Mouse (Mus musculus): ENCODE measurements around the gene Dbp. TPM values are rescaled to one million over a fixed set of nuclear protein-coding genes. Genes with fewer than 3 reads are reported as not detected.
A peak's percentile ranks its signal among the peaks of the same experiment; 100 is the strongest.

The Dbp gene
- total RNA-seq, 2 experiments from 2014 or later = 60.3 to 104 TPM

DNA sequence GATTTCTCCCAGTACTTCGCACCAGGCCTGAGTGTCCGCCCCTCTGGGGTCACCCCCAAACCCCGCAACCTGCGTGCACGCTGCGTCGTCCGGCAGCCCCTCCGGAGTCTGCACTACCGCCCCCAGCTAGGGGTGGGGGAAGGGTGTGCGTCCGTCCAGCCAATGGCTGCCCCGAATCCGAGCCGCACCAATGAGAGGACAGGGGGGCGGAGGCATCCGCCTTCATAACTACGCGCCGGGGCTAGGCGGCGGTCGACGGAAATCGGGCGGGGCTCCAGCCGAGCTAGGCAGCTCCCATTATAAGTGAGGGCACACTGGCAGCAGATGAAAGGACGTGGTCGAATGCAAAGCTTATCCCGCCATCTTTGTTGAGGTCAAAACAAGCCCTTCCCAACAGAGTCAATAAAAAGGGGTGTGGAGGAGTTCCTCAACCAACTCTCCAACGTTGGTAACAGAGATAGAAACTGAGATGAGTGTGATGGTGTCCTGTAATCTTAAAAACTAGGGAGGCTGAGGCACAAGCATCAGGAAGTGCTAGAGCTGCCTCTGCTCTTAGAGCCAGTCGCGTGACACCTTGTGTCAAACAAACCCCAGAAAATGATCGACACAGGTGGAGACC is 10.3 kb downstream of the Dbp start, which contains the start of gene Rpl18:
Gene Rpl18 (plus strand): TSS at position 368 of the 619 bp plus-strand sequence.
- TF ChIP-seq CTCF (IDR thresholded peaks at IDR 0.05) = no peak; the same call in 1 of the 2 replicates
- intact Hi-C loops (cut with DNase I) = no loop called here
- DNase-seq (ENCODE audit: extremely low spot score in 1 of 2, low spot score in 2 of 2) = peak; percentile 97 to 98
- H3K27ac ChIP-seq = peak within 1 kb of the TSS; percentile 86
- H3K4me3 ChIP-seq = peak within 1 kb of the TSS; percentile 91

DNA sequence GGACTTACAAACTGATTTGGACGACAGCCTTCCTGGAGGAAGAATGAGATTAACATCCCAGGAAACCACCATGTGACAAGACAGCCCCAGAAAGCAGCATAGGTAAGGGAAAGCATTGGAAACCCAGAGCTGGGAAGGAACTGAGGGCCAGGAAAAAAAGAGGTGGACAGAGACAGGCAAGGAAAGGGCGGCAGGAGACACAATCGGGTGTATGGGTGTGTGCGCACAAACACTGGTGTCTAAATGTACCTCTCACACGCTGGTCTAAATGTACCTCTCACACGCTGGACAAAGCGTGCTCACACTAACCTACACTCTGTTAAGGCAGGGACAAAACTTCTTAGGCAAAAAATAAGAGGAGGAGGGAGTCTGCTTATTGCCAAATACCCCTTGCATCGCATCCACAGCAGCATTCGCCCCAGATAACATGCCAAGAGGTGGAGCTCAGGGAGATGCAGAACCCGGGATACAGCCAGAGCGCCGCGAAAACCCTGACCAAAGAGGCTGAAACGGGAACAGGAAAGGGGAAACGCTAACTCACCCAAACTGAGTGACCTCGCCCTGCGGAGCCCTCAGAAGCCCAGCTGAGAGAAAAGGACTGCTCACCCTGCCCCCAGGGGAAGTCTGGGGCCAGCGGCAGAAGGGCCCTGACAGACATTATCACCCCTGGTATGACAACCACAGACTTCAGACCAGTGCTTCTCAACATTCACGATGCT is 11.0 kb downstream of the Dbp start:
- TF ChIP-seq CTCF (IDR thresholded peaks at IDR 0.05) = no peak
- DNase-seq (ENCODE audit: extremely low spot score in 1 of 2, low spot score in 2 of 2) = no peak
- H3K4me3 ChIP-seq = peak overlapping the region; percentile 91
- peak overlapping the region; percentile 75 for H3K27ac ChIP-seq
- intact Hi-C loops (cut with DNase I) = no loop called here

GRCm38 (mm10) chr7:45716460-45716857 is 11.6 kb downstream of the Dbp start:
- DNase-seq (ENCODE audit: extremely low spot score in 1 of 2, low spot score in 2 of 2) = no peak
- TF ChIP-seq CTCF (IDR thresholded peaks at IDR 0.05) = no peak
- peak overlapping the region; percentile 91; the same call in 1 of the 2 replicates for H3K4me3 ChIP-seq
- intact Hi-C loops (cut with DNase I) = no loop called here
- no peak overlapping the region for H3K27ac ChIP-seq

DNA sequence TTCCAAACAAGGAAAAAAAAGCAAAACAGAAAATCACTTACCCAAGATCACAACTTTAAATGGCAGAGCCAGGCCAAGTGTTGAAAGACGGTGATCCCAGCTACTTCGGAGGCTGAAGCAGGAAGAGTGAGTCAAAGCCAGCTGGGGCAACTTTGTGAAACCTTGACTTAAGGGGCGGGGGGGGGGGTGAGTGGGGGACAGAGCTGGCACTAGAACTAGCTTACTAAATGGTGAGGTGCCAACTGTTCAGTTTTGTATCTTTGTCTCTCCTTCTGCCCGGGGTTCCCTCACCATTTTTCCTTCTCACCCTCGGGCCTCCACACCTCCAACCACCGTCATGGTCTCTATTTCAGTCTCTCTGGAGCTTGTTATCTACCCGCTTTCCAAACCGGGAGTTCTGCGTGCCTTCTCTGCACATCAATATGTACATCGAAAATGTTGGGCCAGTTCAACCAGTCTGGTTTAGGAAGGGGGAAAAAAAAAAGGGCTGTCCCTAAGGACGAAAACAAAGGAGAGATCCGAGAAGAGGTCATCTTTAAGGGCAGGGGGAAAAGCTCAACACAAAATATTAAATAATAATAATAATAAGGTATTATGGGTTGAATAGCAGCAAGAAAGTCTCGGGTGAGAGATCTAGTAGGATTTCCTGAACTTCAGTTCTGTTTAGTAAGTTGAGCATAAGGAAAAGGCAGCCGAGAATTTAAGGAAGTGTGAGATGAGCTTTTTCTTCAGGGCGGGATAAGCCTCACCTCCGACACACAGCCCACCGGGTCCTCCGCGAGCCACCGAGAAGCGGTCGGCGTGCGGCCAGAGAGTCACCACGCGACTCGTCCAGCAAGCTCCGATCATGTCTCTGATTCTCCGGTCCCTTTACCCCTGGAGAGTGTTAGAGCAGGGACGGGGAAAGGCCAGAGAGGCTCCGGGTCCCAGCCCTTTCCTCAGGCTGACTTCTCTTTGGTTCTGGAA is 12.3 kb downstream of the Dbp start:
- H3K27ac ChIP-seq = peak overlapping the region; percentile 98
- DNase-seq (ENCODE audit: extremely low spot score in 1 of 2, low spot score in 2 of 2) = peak in 1 of 2 experiments; percentile 63
- H3K4me3 ChIP-seq = peak overlapping the region; percentile 67
- no peak for TF ChIP-seq CTCF (IDR thresholded peaks at IDR 0.05)
- intact Hi-C loops (cut with DNase I) = no loop called here

DNA sequence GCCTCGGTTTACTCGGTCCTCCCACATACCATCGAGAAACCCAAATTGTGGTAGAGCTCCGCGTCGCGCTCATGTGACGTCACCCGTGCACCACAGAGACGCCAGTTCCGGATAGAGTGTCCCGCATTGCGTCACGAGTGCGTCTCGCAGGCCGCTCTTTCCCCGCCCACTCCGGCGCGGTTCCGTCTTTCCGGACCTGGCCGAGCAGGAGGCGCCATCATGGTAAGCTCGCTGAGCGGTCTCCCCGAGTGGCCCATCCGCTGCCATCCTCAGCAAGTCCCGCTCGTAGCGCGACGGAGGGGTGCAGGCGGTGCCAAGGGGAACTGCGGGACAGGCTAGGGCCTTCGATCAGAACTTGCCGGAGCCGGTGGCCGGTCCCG is 13.0 kb downstream of the Dbp start, which contains the start of gene Sphk2:
Gene Sphk2 (minus strand): TSS at position 85 of the 380 bp plus-strand sequence.
- no peak; the same call in 1 of the 2 replicates for TF ChIP-seq CTCF (IDR thresholded peaks at IDR 0.05)
- intact Hi-C loops (cut with DNase I) = no loop called here
- H3K4me3 ChIP-seq = peak within 1 kb of the TSS; percentile 67

DNA sequence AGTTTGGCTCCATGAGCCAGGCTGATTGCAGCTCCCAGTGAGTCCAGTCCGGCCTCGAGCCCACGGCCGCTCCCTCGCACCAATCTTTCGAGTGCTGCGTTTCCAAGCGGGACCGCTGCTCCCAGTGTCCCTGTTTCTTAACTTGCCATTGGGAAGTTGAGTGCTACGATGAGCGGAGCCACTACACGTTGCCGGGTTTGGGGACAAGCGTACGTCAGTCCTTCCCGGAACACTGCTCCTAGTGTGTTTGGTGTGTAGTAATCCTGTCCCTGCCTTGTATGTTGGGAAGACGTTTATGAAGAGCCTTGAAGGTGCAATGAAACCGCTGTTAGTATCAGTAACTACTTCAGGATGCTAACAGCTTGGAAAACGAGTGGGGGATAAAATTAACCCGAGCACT is 13.4 kb downstream of the Dbp start:
- DNase-seq (ENCODE audit: extremely low spot score in 1 of 2, low spot score in 2 of 2) = no peak
- intact Hi-C loops (cut with DNase I) = no loop called here
- Histone ChIP-seq H3K4me3 (peak overlapping the region; percentile 67), H3K27ac (peak overlapping the region; percentile 98)
- no peak for TF ChIP-seq CTCF (IDR thresholded peaks at IDR 0.05)

More for the DNA sequence above, 13.0 kb downstream of the Dbp start, which contains the start of gene Sphk2:
- peak; percentile 98 for DNase-seq (ENCODE audit: extremely low spot score in 1 of 2, low spot score in 2 of 2)
- peak within 1 kb of the TSS; percentile 98 for H3K27ac ChIP-seq

DNA sequence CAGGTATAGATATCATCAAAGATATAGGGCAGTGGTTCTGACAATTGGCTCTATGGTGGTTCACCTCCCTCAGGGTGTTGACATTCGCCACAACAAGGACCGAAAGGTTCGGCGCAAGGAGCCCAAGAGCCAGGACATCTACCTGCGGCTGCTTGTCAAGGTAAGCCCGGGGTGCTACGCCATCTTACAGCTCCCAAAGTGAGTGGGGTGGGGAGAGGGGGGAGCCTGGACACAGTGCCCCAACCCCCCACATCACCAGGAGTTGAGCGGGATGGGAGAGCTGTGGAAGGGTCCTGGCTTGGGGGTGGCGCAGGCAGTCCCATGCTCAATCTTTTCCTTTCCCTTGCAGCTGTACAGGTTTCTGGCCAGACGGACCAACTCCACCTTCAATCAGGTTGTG is 14.3 kb downstream of the Dbp start:
- intact Hi-C loops (cut with DNase I) = no loop called here
- peak overlapping the region; percentile 67 for H3K4me3 ChIP-seq
- DNase-seq (ENCODE audit: extremely low spot score in 1 of 2, low spot score in 2 of 2) = no peak
- no peak for TF ChIP-seq CTCF (IDR thresholded peaks at IDR 0.05)
- H3K27ac ChIP-seq = no peak overlapping the region

- Histone ChIP-seq H3K27ac (no peak overlapping the region), H3K4me3 (no peak overlapping the region)
- peak in 1 of 2 experiments; percentile 9 for DNase-seq (ENCODE audit: extremely low spot score in 1 of 2, low spot score in 2 of 2)
- intact Hi-C loops (cut with DNase I) = no loop called here
- no peak for TF ChIP-seq CTCF (IDR thresholded peaks at IDR 0.05)
Observed at GRCm38 (mm10) chr7:45719738-45720412, 15.0 kb downstream of the Dbp start.

- peak; percentile 28 for TF ChIP-seq CTCF (IDR thresholded peaks at IDR 0.05)
- DNase-seq (ENCODE audit: extremely low spot score in 1 of 2, low spot score in 2 of 2) = peak in 1 of 2 experiments; percentile 7
- intact Hi-C loops (cut with DNase I) = no loop called here
- Histone ChIP-seq H3K4me3 (no peak within 1 kb of the TSS), H3K27ac (no peak within 1 kb of the TSS)
Observed at GRCm38 (mm10) chr7:45720413-45721233, 15.7 kb downstream of the Dbp start, which contains the start of gene Fam83e. TSS of gene Fam83e (plus strand) at chr7:45721212.

GRCm38 (mm10) chr7:45721234-45721571 is 16.3 kb downstream of the Dbp start:
- no peak for DNase-seq (ENCODE audit: extremely low spot score in 1 of 2, low spot score in 2 of 2)
- Histone ChIP-seq H3K4me3 (no peak overlapping the region), H3K27ac (no peak overlapping the region)
- intact Hi-C loops (cut with DNase I) = no loop called here
- no peak for TF ChIP-seq CTCF (IDR thresholded peaks at IDR 0.05)
